Mouse (Mus musculus) stomach, postnatal 0 days (tissue): Measurements from ENCODE around the gene Zfp148.

ENCODE experiments used
- CTCF ChIP-seq: IDR thresholded peaks from 2 replicates; pipeline ENCODE4 v1.5.1; 2016; ENCODE audit warnings: antibody characterized with exemption, low read depth, mild to moderate bottlenecking, moderate library complexity
- EP300 ChIP-seq: optimal IDR thresholded peaks from 2 replicates; pipeline ENCODE3; 2016; ENCODE audit warnings: antibody characterized with exemption

- no peak for TF ChIP-seq EP300
- TF ChIP-seq CTCF = no peak
Observed at GRCm38 (mm10) chr16:33346376-33346775, 34.3 kb upstream of the Zfp148 start.
